Mouse (Mus musculus) MEL (cell line): Measurements from ENCODE around the gene Map3k1. TPM values are rescaled to one million over a fixed set of nuclear protein-coding genes. Genes with fewer than 3 reads are reported as not detected.

Source experiments
- DNase-seq: peaks from one replicate; pipeline ENCODE4 v3.0.0; 2011; ENCODE audit warnings: low read depth, low spot score
- H3K27ac ChIP-seq: 2 replicates; pipeline ENCODE4 v1.5.1; 2012; ENCODE audit warnings: low read depth, mild to moderate bottlenecking, control low read depth, low read length, moderate library complexity; ENCODE audit not compliant: control insufficient read depth
- H3K27me3 ChIP-seq, 2 experiments: fragments of 150-350 bp in 1 of 2; sonication (generic) in 1 of 2; 2 replicates each; pipeline ENCODE4 v1.6.1; 2012; ENCODE audit warnings: low read length in 2 of 2, mild to moderate bottlenecking in 2 of 2, improper control_type of control experiment in 1 of 2, moderate library complexity in 1 of 2; ENCODE audit not compliant: insufficient read depth in 2 of 2, control insufficient read depth in 1 of 2
- H3K36me3 ChIP-seq, 2 experiments: 2 replicates each; pipeline ENCODE4 v1.6.1; 2012 to 2014; ENCODE audit warnings: low read length in 2 of 2, improper control_type of control experiment in 1 of 2, inconsistent platforms in 1 of 2, mild to moderate bottlenecking in 1 of 2; ENCODE audit not compliant: insufficient read depth in 2 of 2, control insufficient read depth in 1 of 2
- H3K4me1 ChIP-seq, 2 experiments: fragments of 150-350 bp in 1 of 2; sonication (generic) in 1 of 2; 2 replicates each; pipeline ENCODE4 v1.6.1; 2012; ENCODE audit warnings: low read length in 2 of 2, improper control_type of control experiment in 1 of 2, mild to moderate bottlenecking in 1 of 2; ENCODE audit not compliant: insufficient read depth in 2 of 2, control insufficient read depth in 1 of 2
- H3K4me3 ChIP-seq, 2 experiments: fragments of 150-350 bp in 1 of 2; sonication (generic) in 1 of 2; 2 replicates each; pipeline ENCODE4 v1.5.1; 2012; ENCODE audit warnings: low read depth in 2 of 2, low read length in 2 of 2, mild to moderate bottlenecking in 2 of 2, moderate library complexity in 2 of 2, control low read depth in 1 of 2, improper control_type of control experiment in 1 of 2; ENCODE audit not compliant: control insufficient read depth in 1 of 2, insufficient read depth in 1 of 2
- H3K79me2 ChIP-seq: 2 replicates; pipeline ENCODE4 v1.6.1; 2012; ENCODE audit warnings: mild to moderate bottlenecking, low read length, moderate library complexity; ENCODE audit not compliant: control insufficient read depth, poor library complexity, insufficient read depth
- H3K9ac ChIP-seq: 2 replicates; pipeline ENCODE4 v1.6.1; 2012; ENCODE audit warnings: low read depth, mild to moderate bottlenecking, control low read depth, low read length, moderate library complexity; ENCODE audit not compliant: control insufficient read depth, poor library complexity, severe bottlenecking
- H3K9me3 ChIP-seq: fragments of 150-350 bp; sonication (generic); replicated peaks from 2 replicates; pipeline ENCODE4 v1.6.1; 2012; ENCODE audit warnings: mild to moderate bottlenecking, low read length, improper control_type of control experiment, moderate library complexity; ENCODE audit not compliant: insufficient read depth
- CHD1 ChIP-seq: IDR thresholded peaks from 2 replicates; pipeline ENCODE4 v1.6.1; 2012; ENCODE audit warnings: low read depth, mild to moderate bottlenecking, inconsistent platforms, low read length, improper control_type of control experiment
- CTCF ChIP-seq, 3 experiments: IDR thresholded peaks in 2 of 3; conservative IDR thresholded peaks in 1 of 3; 2 replicates each; pipeline ENCODE4 v1.5.1; 2011 to 2012; ENCODE audit warnings: low read length in 3 of 3, low read depth in 2 of 3, mild to moderate bottlenecking in 2 of 3, improper control_type of control experiment in 1 of 3, inconsistent platforms in 1 of 3, mixed read lengths in 1 of 3, moderate library complexity in 1 of 3; ENCODE audit not compliant: control insufficient read depth in 1 of 3, insufficient read depth in 1 of 3, poor library complexity in 1 of 3, severe bottlenecking in 1 of 3
- ETS1 ChIP-seq: IDR thresholded peaks from 2 replicates; pipeline ENCODE4 v1.6.1; 2012; ENCODE audit warnings: low read depth, mild to moderate bottlenecking, inconsistent platforms, low read length, improper control_type of control experiment, moderate library complexity
- GABPA ChIP-seq: IDR thresholded peaks from 2 replicates; pipeline ENCODE4 v1.6.1; 2012; ENCODE audit warnings: low read depth, mild to moderate bottlenecking, inconsistent platforms, low read length, improper control_type of control experiment, moderate library complexity
- GATA1 ChIP-seq: IDR thresholded peaks from 2 replicates; pipeline ENCODE4 v1.6.1; 2011; ENCODE audit warnings: low read depth, low read length, improper control_type of control experiment
- HCFC1 ChIP-seq: IDR thresholded peaks from 2 replicates; pipeline ENCODE4 v1.6.1; 2012; ENCODE audit warnings: low read depth, mild to moderate bottlenecking, inconsistent platforms, low read length, improper control_type of control experiment, moderate library complexity
- JUND ChIP-seq: IDR thresholded peaks from 2 replicates; pipeline ENCODE4 v1.6.1; 2011; ENCODE audit warnings: low read depth, mild to moderate bottlenecking, improper control_type of control experiment, low read length
- KAT2A ChIP-seq: conservative IDR thresholded peaks from 2 replicates; pipeline ENCODE4 v1.6.1; 2012; ENCODE audit warnings: low read depth, low read length, improper control_type of control experiment, inconsistent platforms
- MAZ ChIP-seq: IDR thresholded peaks from 2 replicates; pipeline ENCODE4 v1.6.1; 2012; ENCODE audit warnings: low read depth, mild to moderate bottlenecking, inconsistent platforms, low read length, improper control_type of control experiment
- NELFE ChIP-seq: IDR thresholded peaks from 2 replicates; pipeline ENCODE4 v1.6.1; 2011; ENCODE audit warnings: low read depth, low read length, improper control_type of control experiment
- NRF1 ChIP-seq: IDR thresholded peaks from 2 replicates; pipeline ENCODE4 v1.6.1; 2014; ENCODE audit warnings: low read depth, mild to moderate bottlenecking, inconsistent platforms, low read length, improper control_type of control experiment, moderate library complexity; ENCODE audit not compliant: poor library complexity, insufficient read depth, severe bottlenecking
- POLR2A ChIP-seq, 2 experiments: IDR thresholded peaks; 2 replicates each; pipeline ENCODE4 v1.6.1; 2011 to 2012; ENCODE audit warnings: low read length in 2 of 2, mild to moderate bottlenecking in 2 of 2, control low read depth in 1 of 2, improper control_type of control experiment in 1 of 2, low read depth in 1 of 2, moderate library complexity in 1 of 2; ENCODE audit not compliant: control insufficient read depth in 1 of 2, insufficient read depth in 1 of 2, poor library complexity in 1 of 2
- POLR2AphosphoS2 ChIP-seq: IDR thresholded peaks from 2 replicates; pipeline ENCODE4 v1.6.1; 2011; ENCODE audit warnings: low read length, improper control_type of control experiment
- RAD21 ChIP-seq: IDR thresholded peaks from 2 replicates; pipeline ENCODE4 v1.6.1; 2011; ENCODE audit warnings: mild to moderate bottlenecking, low read depth, low read length, improper control_type of control experiment
- RCOR1 ChIP-seq: IDR thresholded peaks from 2 replicates; pipeline ENCODE4 v1.6.1; 2012; ENCODE audit warnings: low read depth, mild to moderate bottlenecking, inconsistent platforms, low read length, improper control_type of control experiment
- SMC3 ChIP-seq: IDR thresholded peaks from 2 replicates; pipeline ENCODE4 v1.6.1; 2011; ENCODE audit warnings: low read depth, low read length, improper control_type of control experiment
- TAL1 ChIP-seq: IDR thresholded peaks from 2 replicates; pipeline ENCODE4 v1.6.1; 2012; ENCODE audit warnings: mild to moderate bottlenecking, inconsistent platforms, low read length, moderate library complexity, mixed read lengths
- TCF12 ChIP-seq: IDR thresholded peaks from 2 replicates; pipeline ENCODE4 v1.6.1; 2014; ENCODE audit warnings: low read depth, mild to moderate bottlenecking, inconsistent platforms, low read length, improper control_type of control experiment, moderate library complexity
- USF1 ChIP-seq: IDR thresholded peaks from 2 replicates; pipeline ENCODE4 v1.6.1; 2014; ENCODE audit warnings: low read depth, mild to moderate bottlenecking, inconsistent platforms, low read length, improper control_type of control experiment, moderate library complexity
- USF2 ChIP-seq, 2 experiments: IDR thresholded peaks; 2 replicates each; pipeline ENCODE4 v1.6.1; 2011 to 2012; ENCODE audit warnings: improper control_type of control experiment in 2 of 2, low read length in 2 of 2, borderline replicate concordance in 1 of 2, inconsistent platforms in 1 of 2, low read depth in 1 of 2, mild to moderate bottlenecking in 1 of 2; ENCODE audit not compliant: insufficient read depth in 1 of 2
- ZC3H11A ChIP-seq: IDR thresholded peaks from 2 replicates; pipeline ENCODE4 v1.6.1; 2012; ENCODE audit warnings: low read depth, mild to moderate bottlenecking, inconsistent platforms, low read length, improper control_type of control experiment
- ZMIZ1 ChIP-seq: IDR thresholded peaks from 2 replicates; pipeline ENCODE4 v1.6.1; 2012; ENCODE audit warnings: low read depth, mild to moderate bottlenecking, inconsistent platforms, low read length, improper control_type of control experiment, moderate library complexity
- polyA plus RNA-seq, 2 experiments: library from polyadenylated mRNA; stranded (reverse) in 1 of 2; unstranded in 1 of 2; fragments of >175 nt in 1 of 2; fragments of >200 nt in 1 of 2; gene quantifications; 2 replicates each; pipeline versions ENCODE4 v1.2.1 to v1.2.4; 2012; ENCODE audit warnings: low replicate concordance in 2 of 2, low read depth in 1 of 2; ENCODE audit not compliant: insufficient read length in 2 of 2, insufficient read depth in 1 of 2, missing spikeins in 1 of 2
- total RNA-seq: library from RNA; depleted of rRNA; stranded (reverse); fragments of 300-350 nt; gene quantifications from 2 replicates; pipeline ENCODE4 v1.2.3, GENCODE M21; 2012

Map3k1 gene
- total and polyA plus RNA-seq, 3 experiments: 4.3 to 20.7 (median 4.4) TPM

DNA sequence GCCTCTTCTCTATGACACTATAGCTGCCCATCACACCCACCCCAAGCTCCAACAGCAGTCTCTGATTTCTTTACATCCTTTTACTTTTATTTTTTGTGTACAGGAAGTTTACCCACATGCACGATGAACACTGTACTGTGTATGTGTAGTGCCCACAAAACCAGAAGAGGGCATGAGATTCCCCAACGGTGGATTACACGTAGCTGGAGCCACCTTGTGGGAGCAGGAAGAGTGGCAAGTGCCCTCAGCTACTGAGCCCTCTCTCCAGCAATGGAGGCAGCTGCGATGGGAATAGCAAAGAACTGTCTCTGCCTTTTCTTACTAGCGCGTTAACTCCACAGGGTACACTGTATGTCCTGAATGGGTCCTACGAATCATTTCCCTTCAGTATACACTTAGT lies 37.6 kb downstream of the Map3k1 start:
- Histone ChIP-seq H3K27ac (no peak overlapping the region), H3K9ac (no peak overlapping the region), H3K4me1 (no peaks in the 10 kb centered on the region), H3K4me3 (no peak overlapping the region), H3K9me3 (no peaks in the 10 kb centered on the region)
- TF ChIP-seq NRF1 (no peak), MAZ (no peak), HCFC1 (no peak), RAD21 (peak; percentile 31), SMC3 (peak; percentile 73), TAL1 (no peak), CHD1 (no peak), JUND (no peak), CTCF (IDR thresholded peaks at IDR 0.05 in 2 of 3, conservative IDR thresholded peaks at IDR 0.05 in 1 of 3; ENCODE audit: control insufficient read depth in 1 of 3, insufficient read depth in 1 of 3, low read depth in 2 of 3, low read length in 3 of 3, poor library complexity in 1 of 3, severe bottlenecking in 1 of 3) (peak; percentile 8 to 74 (median 58); a peak in 4 of 6 replicates), ZC3H11A (no peak), ETS1 (no peak), RCOR1 (no peak)
- TF ChIP-seq, all 39 proteins: peak for 3
- H3K36me3 ChIP-seq: no peaks in the 10 kb centered on the region; a peak in 1 of 4 replicates
- no peaks in the 10 kb centered on the region for H3K27me3 ChIP-seq
- no peaks in the 10 kb centered on the region for H3K79me2 ChIP-seq
- DNase-seq: peak; percentile 59

DNA sequence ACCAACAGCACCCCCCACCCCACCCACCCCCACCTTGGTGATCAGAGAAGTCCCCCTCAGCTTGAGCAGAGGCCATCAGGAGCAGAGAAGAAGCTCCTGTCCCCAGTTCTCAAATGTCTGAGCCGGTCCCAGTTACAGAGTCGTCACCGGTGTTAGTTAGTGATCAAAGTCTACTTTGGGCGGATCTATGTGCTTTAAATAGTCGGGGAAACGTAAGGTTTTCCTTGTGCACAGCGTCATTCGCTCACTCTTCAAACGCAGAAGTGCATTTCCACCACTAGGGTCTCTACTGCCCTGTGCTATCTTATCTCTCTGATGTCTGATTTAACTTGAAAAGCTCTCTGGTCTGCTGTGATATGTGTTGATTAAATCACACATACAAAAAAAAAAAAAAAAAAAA lies 38.0 kb downstream of the Map3k1 start:
- Histone ChIP-seq H3K36me3 (no peaks in the 10 kb centered on the region; a peak in 1 of 4 replicates), H3K27me3 (no peaks in the 10 kb centered on the region), H3K4me3 (no peak overlapping the region), H3K79me2 (no peaks in the 10 kb centered on the region), H3K9me3 (no peaks in the 10 kb centered on the region), H3K27ac (no peak overlapping the region)
- DNase-seq: no peak
- TF ChIP-seq GABPA (no peak), ZMIZ1 (no peak), RCOR1 (no peak), TAL1 (no peak), KAT2A (no peak)
- TF ChIP-seq, all 39 proteins: peak for 0
- Histone ChIP-seq H3K9ac (no peak overlapping the region), H3K4me1 (no peaks in the 10 kb centered on the region)

DNA sequence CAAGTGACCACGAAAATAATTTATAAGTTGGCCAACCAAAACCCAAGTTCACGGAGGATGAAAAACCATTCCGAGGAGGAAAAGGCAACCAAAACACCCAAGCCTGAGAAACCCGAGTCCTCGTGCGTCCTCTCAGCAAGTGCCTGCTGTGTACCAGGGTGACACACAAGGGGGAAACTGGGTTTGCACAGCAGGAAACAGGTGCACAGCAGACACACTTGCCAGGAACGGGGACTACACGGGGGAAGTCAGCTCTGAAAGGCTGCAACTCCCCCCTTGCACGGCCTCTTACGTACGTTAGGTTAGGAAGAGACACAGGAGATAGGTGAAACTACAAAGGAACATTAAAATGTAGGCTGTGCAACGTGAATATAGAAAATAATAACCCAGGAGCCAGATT lies 46.3 kb downstream of the Map3k1 start:
- no peak for DNase-seq
- H3K4me1 ChIP-seq: no peaks in the 10 kb centered on the region
- no peaks in the 10 kb centered on the region for H3K9me3 ChIP-seq
- H3K36me3 ChIP-seq: no peaks in the 10 kb centered on the region; a peak in 1 of 4 replicates
- H3K79me2 ChIP-seq: no peaks in the 10 kb centered on the region
- no peaks in the 10 kb centered on the region for H3K27me3 ChIP-seq
- H3K27ac ChIP-seq: no peak overlapping the region
- H3K9ac ChIP-seq: no peak overlapping the region
- no peak overlapping the region for H3K4me3 ChIP-seq
- TF ChIP-seq USF1 (no peak), POLR2AphosphoS2 (no peak), POLR2A (IDR thresholded peaks at IDR 0.05; ENCODE audit: control insufficient read depth in 1 of 2, insufficient read depth in 1 of 2, low read depth in 1 of 2, low read length in 2 of 2, poor library complexity in 1 of 2) (no peak), NELFE (no peak), TCF12 (no peak), USF2 (IDR thresholded peaks at IDR 0.05; ENCODE audit: borderline replicate concordance in 1 of 2, insufficient read depth in 1 of 2, low read depth in 1 of 2, low read length in 2 of 2) (no peak), ZC3H11A (no peak), CTCF (IDR thresholded peaks at IDR 0.05 in 2 of 3, conservative IDR thresholded peaks at IDR 0.05 in 1 of 3; ENCODE audit: control insufficient read depth in 1 of 3, insufficient read depth in 1 of 3, low read depth in 2 of 3, low read length in 3 of 3, poor library complexity in 1 of 3, severe bottlenecking in 1 of 3) (no peak), GABPA (no peak), RCOR1 (no peak), MAZ (no peak), GATA1 (no peak)
- TF ChIP-seq, all 39 proteins: peak for 0
